Mouse (Mus musculus) limb, embryonic 15.5 days (tissue): Measurements from ENCODE around the gene Rpl14. TPM values are rescaled to one million over a fixed set of nuclear protein-coding genes. Genes with fewer than 3 reads are reported as not detected.

Experiments
- ATAC-seq: fragments of 200-750 bp; cut with Nextera tagmentation; 2 replicates; pipeline ENCODE4 v1.8.0; 2017; ENCODE audit warnings: low read depth, moderate TSS enrichment; ENCODE audit not compliant: insufficient number of reproducible peaks, low FRiP score, low TSS enrichment
- H3K27ac ChIP-seq: fragments of 300-500 bp; sonication (generic); 2 replicates; pipeline ENCODE4 v1.5.1; 2015; ENCODE audit warnings: moderate library complexity, mild to moderate bottlenecking, inconsistent platforms
- H3K27me3 ChIP-seq: fragments of 300-500 bp; sonication (generic); 2 replicates; pipeline ENCODE4 v1.6.1; 2015; ENCODE audit warnings: inconsistent platforms
- H3K36me3 ChIP-seq: fragments of 300-500 bp; sonication (generic); 2 replicates; pipeline ENCODE4 v1.6.1; 2015; ENCODE audit warnings: inconsistent platforms
- H3K4me1 ChIP-seq: fragments of 300-500 bp; sonication (generic); 2 replicates; pipeline ENCODE4 v1.6.1; 2015; ENCODE audit warnings: inconsistent platforms
- H3K4me2 ChIP-seq: fragments of 300-500 bp; sonication (generic); 2 replicates; pipeline ENCODE4 v1.6.1; 2015; ENCODE audit warnings: mild to moderate bottlenecking, inconsistent platforms
- H3K4me3 ChIP-seq: fragments of 300-500 bp; sonication (generic); 2 replicates; pipeline ENCODE4 v1.5.1; 2015; ENCODE audit warnings: mild to moderate bottlenecking, inconsistent platforms
- H3K9ac ChIP-seq: fragments of 300-500 bp; sonication (generic); 2 replicates; pipeline ENCODE4 v1.6.1; 2015; ENCODE audit warnings: inconsistent platforms
- H3K9me3 ChIP-seq: fragments of 300-500 bp; sonication (generic); 2 replicates; pipeline ENCODE4 v1.6.1; 2016; ENCODE audit warnings: inconsistent platforms
- whole genome bisulfite sequencing: fragments of 180-500 bp; shearing (Covaris S2); methylation state at CpG from one replicate; pipeline ENCODE4 v1.1.7; 2015; 5-methylcytosine and 5-hydroxymethylcytosine counted together
- polyA plus RNA-seq: library from polyadenylated mRNA; unstranded; fragments of >200 nt; fragmentation: Nextera tagmentation; extraction: Ambion mirVana; gene quantifications from 2 replicates; pipeline ENCODE4 v1.2.1, GENCODE M21; 2015

Gene Rpl14
- polyA plus RNA-seq, 1 experiment from 2014 or later, result 819 TPM

DNA sequence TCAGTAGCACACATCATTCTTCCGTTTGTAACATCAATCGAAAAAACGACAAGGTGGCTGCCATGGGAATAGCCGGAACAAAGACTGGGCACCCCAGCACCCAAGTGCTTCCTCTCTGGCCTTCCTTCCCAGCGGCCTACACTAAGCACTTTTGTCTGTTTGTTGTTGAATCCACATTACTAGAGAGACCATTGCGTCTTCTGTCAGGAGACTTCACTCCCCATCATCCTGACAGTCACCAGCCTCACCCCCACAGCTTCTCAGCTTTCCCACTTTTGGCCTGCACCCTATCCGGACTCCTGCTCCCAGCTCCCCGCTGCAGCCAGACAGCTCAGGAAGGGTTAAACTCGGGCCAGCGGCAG lies 48.1 kb downstream of the Rpl14 start:
- H3K27ac ChIP-seq, result no peak overlapping the region
- peak overlapping the region; percentile 26 for H3K4me3 ChIP-seq
- H3K36me3 ChIP-seq, result no peaks in the 10 kb centered on the region
- WGBS, result 22% methylated on average over 10 of the region's 10 CpGs
- H3K9me3 ChIP-seq, result no peaks in the 10 kb centered on the region
- H3K4me2 ChIP-seq, result peak overlapping the region; percentile 49
- ATAC-seq, result no peak
- H3K9ac ChIP-seq, result no peak overlapping the region
- peaks cover 9% of the 10 kb centered on the region for H3K4me1 ChIP-seq
- no peaks in the 10 kb centered on the region for H3K27me3 ChIP-seq

DNA sequence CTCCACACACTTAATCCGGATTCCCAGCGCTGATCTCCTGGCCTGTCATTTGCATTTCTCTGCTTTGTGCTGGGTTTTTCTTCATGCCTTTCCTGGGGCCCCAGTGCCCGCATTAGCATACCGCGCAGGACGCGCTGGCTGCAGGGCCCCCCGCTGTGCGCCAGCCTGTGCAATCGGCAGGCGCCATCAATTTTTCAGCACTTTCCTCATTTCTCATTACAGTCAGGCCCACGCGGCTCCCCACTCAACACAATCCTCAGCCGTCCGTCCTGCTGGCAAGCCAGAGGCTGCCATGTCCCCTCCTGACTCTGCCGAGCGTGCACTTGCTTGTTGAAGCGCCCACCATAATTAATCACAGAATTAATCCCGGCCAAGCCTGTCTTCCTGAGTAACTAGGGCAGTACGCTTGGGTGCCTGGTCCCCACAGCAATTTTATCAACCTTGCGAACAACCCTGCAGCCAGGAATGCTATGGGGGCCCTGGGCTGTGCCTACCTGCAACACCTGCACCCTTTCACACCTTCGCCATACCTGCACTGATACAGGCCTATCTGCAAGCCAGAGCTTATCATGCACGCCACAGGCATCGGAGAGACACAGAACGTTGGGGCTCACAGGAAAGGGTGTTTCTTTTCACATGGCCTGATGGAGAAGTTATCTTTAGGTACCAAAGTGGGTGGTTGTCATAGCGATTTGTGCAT lies 48.6 kb downstream of the Rpl14 start:
- ATAC-seq, result no peak
- Histone ChIP-seq H3K27me3 (no peaks in the 10 kb centered on the region), H3K9ac (no peak overlapping the region), H3K9me3 (no peaks in the 10 kb centered on the region), H3K4me2 (peak overlapping the region; percentile 49), H3K4me1 (peaks cover 9% of the 10 kb centered on the region), H3K4me3 (peak overlapping the region; percentile 26), H3K36me3 (no peaks in the 10 kb centered on the region), H3K27ac (no peak overlapping the region)
- WGBS, result 11% methylated on average over 26 of the region's 26 CpGs

DNA sequence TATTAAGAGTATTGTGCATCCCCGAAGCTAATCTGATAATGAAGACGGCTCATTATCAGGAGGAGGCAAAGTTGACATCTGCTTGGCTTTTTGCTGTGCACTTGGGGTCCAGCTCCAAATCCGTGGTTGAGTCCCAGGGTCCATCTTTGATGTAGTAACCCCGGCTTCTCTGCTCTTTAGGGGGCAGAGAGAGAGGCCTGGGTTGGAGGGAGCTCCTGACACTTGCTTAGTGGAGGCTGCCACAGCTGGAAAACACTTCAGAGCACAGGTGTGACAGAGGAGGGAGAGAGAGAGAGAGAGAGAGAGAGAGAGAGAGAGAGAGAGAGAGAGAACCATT lies 49.1 kb downstream of the Rpl14 start:
- 54% methylated on average over 4 of the region's 4 CpGs for WGBS
- no peaks in the 10 kb centered on the region for H3K36me3 ChIP-seq
- H3K27me3 ChIP-seq, result no peaks in the 10 kb centered on the region
- H3K4me2 ChIP-seq, result no peak overlapping the region
- no peaks in the 10 kb centered on the region; the same call in 1 of the 2 replicates for H3K9me3 ChIP-seq
- H3K4me1 ChIP-seq, result peaks cover 9% of the 10 kb centered on the region
- ATAC-seq, result no peak
- no peak overlapping the region for H3K4me3 ChIP-seq
- no peak overlapping the region for H3K27ac ChIP-seq
- no peak overlapping the region for H3K9ac ChIP-seq

Other genes starting within 250 kb of the Rpl14 start
- 151 and 155 TPM in 2 replicates for gene Eif1b, start 79.2 kb upstream of the Rpl14 start, polyA plus RNA-seq
- 2.1 and 2.8 TPM in 2 replicates for gene Entpd3, start 31.6 kb upstream of the Rpl14 start, polyA plus RNA-seq